Mouse (Mus musculus) hindbrain, embryonic 15.5 days (tissue): ENCODE data around the gene Irx3. TPM values are rescaled to one million over a fixed set of nuclear protein-coding genes. Genes with fewer than 3 reads are reported as not detected.

ENCODE experiments used
- ATAC-seq: fragments of 200-750 bp; cut with Nextera tagmentation; 2 replicates; pipeline ENCODE4 v1.8.0; 2017; ENCODE audit warnings: low read depth, moderate number of reproducible peaks, moderate TSS enrichment; ENCODE audit not compliant: low FRiP score
- H3K27ac ChIP-seq: fragments of 300-500 bp; sonication (generic); replicated peaks from 2 replicates; pipeline ENCODE4 v1.5.1; 2015; ENCODE audit warnings: mild to moderate bottlenecking, inconsistent platforms
- H3K27me3 ChIP-seq: fragments of 300-500 bp; sonication (generic); 2 replicates; pipeline ENCODE4 v1.6.1; 2015; ENCODE audit warnings: control low read depth, inconsistent platforms
- H3K36me3 ChIP-seq: fragments of 300-500 bp; sonication (generic); 2 replicates; pipeline ENCODE4 v1.6.1; 2015; ENCODE audit warnings: control low read depth, inconsistent platforms
- H3K4me1 ChIP-seq: fragments of 300-500 bp; sonication (generic); replicated peaks from 2 replicates; pipeline ENCODE4 v1.6.1; 2015; ENCODE audit warnings: control low read depth, inconsistent platforms
- H3K4me2 ChIP-seq: fragments of 300-500 bp; sonication (generic); 2 replicates; pipeline ENCODE4 v1.6.1; 2015; ENCODE audit warnings: moderate library complexity, mild to moderate bottlenecking, inconsistent platforms
- H3K4me3 ChIP-seq: fragments of 300-500 bp; sonication (generic); 2 replicates; pipeline ENCODE4 v1.5.1; 2015; ENCODE audit warnings: mild to moderate bottlenecking, inconsistent platforms
- H3K9ac ChIP-seq: fragments of 300-500 bp; sonication (generic); 2 replicates; pipeline ENCODE4 v1.6.1; 2015; ENCODE audit warnings: inconsistent platforms
- H3K9me3 ChIP-seq: fragments of 300-500 bp; sonication (generic); 2 replicates; pipeline ENCODE4 v1.6.1; 2016; ENCODE audit warnings: control low read depth, inconsistent platforms
- WGBS: fragments of 180-500 bp; shearing (Covaris S2); methylation state at CpG from one replicate; pipeline ENCODE4 v1.1.7; 2015; 5-methylcytosine and 5-hydroxymethylcytosine counted together
- polyA plus RNA-seq: library from polyadenylated mRNA; unstranded; fragments of >200 nt; fragmentation: Nextera tagmentation; extraction: Ambion mirVana; gene quantifications from 2 replicates; pipeline ENCODE4 v1.2.1, GENCODE M21; 2015

Gene Irx3
- 18.3 and 25.3 TPM in 2 replicates for polyA plus RNA-seq

- ATAC-seq: peak; percentile 62
- Histone ChIP-seq H3K27me3 (peaks cover 25% of the 10 kb centered on the region), H3K4me3 (peak within 1 kb of the TSS; percentile 60), H3K4me2 (peak within 1 kb of the TSS; percentile 84), H3K9me3 (no peaks in the 10 kb centered on the region), H3K27ac (peak within 1 kb of the TSS; percentile 92), H3K4me1 (peaks cover 83% of the 10 kb centered on the region), H3K36me3 (no peaks in the 10 kb centered on the region), H3K9ac (peak within 1 kb of the TSS; percentile 63)
- WGBS: under 1% methylated on average over 30 of the region's 33 CpGs
Measured at GRCm38 (mm10) chr8:91801839-91802238, at the start of gene Irx3. Irx3 (minus strand) TSS chr8:91802067.

- Histone ChIP-seq H3K9ac (no peak overlapping the region), H3K27me3 (no peaks in the 10 kb centered on the region), H3K4me2 (no peak overlapping the region), H3K4me1 (no peaks in the 10 kb centered on the region), H3K36me3 (no peaks in the 10 kb centered on the region), H3K27ac (no peak overlapping the region), H3K9me3 (no peaks in the 10 kb centered on the region), H3K4me3 (no peak overlapping the region)
- 74% methylated on average over 10 of the region's 10 CpGs for WGBS
- ATAC-seq: no peak
Measured at GRCm38 (mm10) chr8:91851359-91851758, 49.5 kb upstream of the Irx3 start.

GRCm38 (mm10) chr8:91849984-91850383, 48.1 kb upstream of the Irx3 start:
- no peaks in the 10 kb centered on the region for H3K9me3 ChIP-seq
- H3K4me1 ChIP-seq: no peaks in the 10 kb centered on the region
- H3K27ac ChIP-seq: no peak overlapping the region
- H3K27me3 ChIP-seq: no peaks in the 10 kb centered on the region
- H3K4me3 ChIP-seq: no peak overlapping the region
- no peak overlapping the region for H3K9ac ChIP-seq
- H3K4me2 ChIP-seq: no peak overlapping the region
- ATAC-seq: no peak
- 90% methylated on average over 6 of the region's 6 CpGs for WGBS
- no peaks in the 10 kb centered on the region for H3K36me3 ChIP-seq

- no peaks in the 10 kb centered on the region for H3K27me3 ChIP-seq
- no peaks in the 10 kb centered on the region for H3K4me1 ChIP-seq
- no peak overlapping the region for H3K9ac ChIP-seq
- no peak overlapping the region for H3K4me3 ChIP-seq
- H3K4me2 ChIP-seq: no peak overlapping the region
- no peaks in the 10 kb centered on the region for H3K9me3 ChIP-seq
- no peak for ATAC-seq
- no peaks in the 10 kb centered on the region for H3K36me3 ChIP-seq
- 88% methylated on average over 8 of the region's 8 CpGs for WGBS
- H3K27ac ChIP-seq: no peak overlapping the region
Measured at GRCm38 (mm10) chr8:91849529-91849928, 47.7 kb upstream of the Irx3 start.

- no peak overlapping the region for H3K27ac ChIP-seq
- no peak overlapping the region for H3K9ac ChIP-seq
- H3K9me3 ChIP-seq: no peaks in the 10 kb centered on the region
- no peaks in the 10 kb centered on the region for H3K36me3 ChIP-seq
- ATAC-seq: no peak
- WGBS: 84% methylated on average over 3 of the region's 3 CpGs
- H3K4me3 ChIP-seq: no peak overlapping the region
- H3K4me2 ChIP-seq: no peak overlapping the region
- H3K27me3 ChIP-seq: no peaks in the 10 kb centered on the region
- no peaks in the 10 kb centered on the region for H3K4me1 ChIP-seq
Measured at GRCm38 (mm10) chr8:91845641-91846040, 43.8 kb upstream of the Irx3 start.

GRCm38 (mm10) chr8:91837131-91837530, 35.3 kb upstream of the Irx3 start:
- Histone ChIP-seq H3K27me3 (peaks cover 17% of the 10 kb centered on the region; the same call in 1 of the 2 replicates), H3K9ac (no peak overlapping the region), H3K27ac (no peak overlapping the region), H3K9me3 (no peaks in the 10 kb centered on the region), H3K4me2 (no peak overlapping the region), H3K36me3 (no peaks in the 10 kb centered on the region), H3K4me1 (no peaks in the 10 kb centered on the region), H3K4me3 (no peak overlapping the region)
- WGBS: 63% methylated on average over 1 of the region's 1 CpGs
- ATAC-seq: no peak

- peaks cover 17% of the 10 kb centered on the region; the same call in 1 of the 2 replicates for H3K27me3 ChIP-seq
- H3K36me3 ChIP-seq: no peaks in the 10 kb centered on the region
- ATAC-seq: no peak
- H3K4me3 ChIP-seq: no peak overlapping the region
- no peak overlapping the region for H3K4me2 ChIP-seq
- H3K9me3 ChIP-seq: no peaks in the 10 kb centered on the region
- no peak overlapping the region for H3K9ac ChIP-seq
- 68% methylated on average over 9 of the region's 9 CpGs for WGBS
- H3K4me1 ChIP-seq: peaks cover 1% of the 10 kb centered on the region
- no peak overlapping the region for H3K27ac ChIP-seq
Measured at GRCm38 (mm10) chr8:91836685-91837084, 34.8 kb upstream of the Irx3 start.

- ATAC-seq: no peak
- Histone ChIP-seq H3K4me3 (no peak overlapping the region), H3K4me1 (peaks cover 5% of the 10 kb centered on the region), H3K4me2 (no peak overlapping the region), H3K9ac (no peak overlapping the region), H3K36me3 (no peaks in the 10 kb centered on the region), H3K9me3 (no peaks in the 10 kb centered on the region), H3K27me3 (peaks cover 5% of the 10 kb centered on the region), H3K27ac (no peak overlapping the region)
- WGBS: 44% methylated on average over 14 of the region's 14 CpGs
Measured at GRCm38 (mm10) chr8:91827661-91828060, 25.8 kb upstream of the Irx3 start.

- no peak overlapping the region for H3K27ac ChIP-seq
- H3K4me2 ChIP-seq: no peak overlapping the region
- no peak overlapping the region for H3K4me3 ChIP-seq
- H3K36me3 ChIP-seq: no peaks in the 10 kb centered on the region
- H3K9ac ChIP-seq: no peak overlapping the region
- 61% methylated on average over 9 of the region's 9 CpGs for WGBS
- no peaks in the 10 kb centered on the region for H3K9me3 ChIP-seq
- H3K4me1 ChIP-seq: peaks cover 5% of the 10 kb centered on the region
- no peak; the same call in 1 of the 2 replicates for ATAC-seq
- H3K27me3 ChIP-seq: peaks cover 5% of the 10 kb centered on the region
Measured at GRCm38 (mm10) chr8:91827192-91827591, 25.3 kb upstream of the Irx3 start.

- ATAC-seq: no peak
- peaks cover 20% of the 10 kb centered on the region for H3K27me3 ChIP-seq
- H3K4me1 ChIP-seq: peaks cover 5% of the 10 kb centered on the region
- 92% methylated on average over 11 of the region's 11 CpGs for WGBS
- H3K9me3 ChIP-seq: no peaks in the 10 kb centered on the region
- H3K27ac ChIP-seq: no peak overlapping the region
- H3K4me2 ChIP-seq: no peak overlapping the region
- no peaks in the 10 kb centered on the region for H3K36me3 ChIP-seq
- H3K4me3 ChIP-seq: no peak overlapping the region
- no peak overlapping the region for H3K9ac ChIP-seq
Measured at GRCm38 (mm10) chr8:91823357-91823756, 21.5 kb upstream of the Irx3 start.

- Histone ChIP-seq H3K9me3 (no peaks in the 10 kb centered on the region), H3K4me2 (no peak overlapping the region), H3K4me3 (no peak overlapping the region), H3K4me1 (peaks cover 5% of the 10 kb centered on the region), H3K27me3 (peaks cover 20% of the 10 kb centered on the region), H3K9ac (no peak overlapping the region), H3K27ac (no peak overlapping the region), H3K36me3 (no peaks in the 10 kb centered on the region)
- WGBS: 68% methylated on average over 4 of the region's 4 CpGs
- no peak for ATAC-seq
Measured at GRCm38 (mm10) chr8:91822746-91823145, 20.9 kb upstream of the Irx3 start.

GRCm38 (mm10) chr8:91821976-91822375, 20.1 kb upstream of the Irx3 start:
- no peak overlapping the region for H3K4me2 ChIP-seq
- no peak overlapping the region for H3K27ac ChIP-seq
- H3K4me1 ChIP-seq: peaks cover 5% of the 10 kb centered on the region; the same call in 1 of the 2 replicates
- no peak overlapping the region for H3K4me3 ChIP-seq
- ATAC-seq: no peak
- no peaks in the 10 kb centered on the region for H3K9me3 ChIP-seq
- WGBS: 28% methylated on average over 4 of the region's 4 CpGs
- no peaks in the 10 kb centered on the region for H3K36me3 ChIP-seq
- H3K27me3 ChIP-seq: peaks cover 20% of the 10 kb centered on the region
- H3K9ac ChIP-seq: no peak overlapping the region

GRCm38 (mm10) chr8:91819778-91820177, 17.9 kb upstream of the Irx3 start:
- no peak for ATAC-seq
- no peak overlapping the region for H3K27ac ChIP-seq
- peaks cover 5% of the 10 kb centered on the region; the same call in 1 of the 2 replicates for H3K4me1 ChIP-seq
- peaks cover 25% of the 10 kb centered on the region for H3K27me3 ChIP-seq
- H3K36me3 ChIP-seq: no peaks in the 10 kb centered on the region
- no peak overlapping the region for H3K4me3 ChIP-seq
- no peaks in the 10 kb centered on the region for H3K9me3 ChIP-seq
- WGBS: 86% methylated on average over 4 of the region's 4 CpGs
- no peak overlapping the region for H3K4me2 ChIP-seq
- H3K9ac ChIP-seq: no peak overlapping the region
